Mouse (Mus musculus): ENCODE data around the gene Trpc5.

GRCm38 (mm10) chrX:144688142-144688206 lies at the start of gene Trpc5:
- TF ChIP-seq POLR2A (IDR thresholded peaks at IDR 0.05; ENCODE audit: borderline replicate concordance, extremely low read depth, low read depth, low read length): no peak
- no peak for TF ChIP-seq CTCF (IDR thresholded peaks at IDR 0.05; ENCODE audit: insufficient read depth, low read length)

Data from lung, adult 2 months (tissue).